Mouse (Mus musculus) hindbrain, embryonic 14.5 days (tissue): ENCODE data around the gene Ankfn1. TPM values are rescaled to one million over a fixed set of nuclear protein-coding genes. Genes with fewer than 3 reads are reported as not detected.

Experiments
- ATAC-seq: fragments of 200-750 bp; cut with Nextera tagmentation; 2 replicates; pipeline ENCODE4 v1.8.0; 2017; ENCODE audit warnings: moderate number of reproducible peaks, mild to moderate bottlenecking, moderate TSS enrichment, moderate library complexity; ENCODE audit not compliant: low FRiP score
- DNase-seq: peaks from one replicate; pipeline ENCODE4 v3.0.0-alpha.2; 2015; ENCODE audit warnings: low spot score
- H3K27ac ChIP-seq: fragments of 300-500 bp; sonication (generic); 2 replicates; pipeline ENCODE4 v1.5.1; 2014; ENCODE audit warnings: mild to moderate bottlenecking, moderate library complexity
- H3K27me3 ChIP-seq: fragments of 300-500 bp; sonication (generic); 2 replicates; pipeline ENCODE4 v1.6.1; 2014; ENCODE audit warnings: mild to moderate bottlenecking, low read length, mixed read lengths; ENCODE audit not compliant: control insufficient read depth, insufficient read depth
- H3K36me3 ChIP-seq: fragments of 300-500 bp; sonication (generic); replicated peaks from 2 replicates; pipeline ENCODE4 v1.6.1; 2014; ENCODE audit not compliant: control insufficient read depth, insufficient read depth
- H3K4me1 ChIP-seq: fragments of 300-500 bp; sonication (generic); replicated peaks from 2 replicates; pipeline ENCODE4 v1.6.1; 2014; ENCODE audit warnings: antibody characterized with exemption, low read length, mixed read lengths; ENCODE audit not compliant: control insufficient read depth, insufficient read depth
- H3K4me2 ChIP-seq: fragments of 300-500 bp; sonication (generic); replicated peaks from 2 replicates; pipeline ENCODE4 v1.6.1; 2014; ENCODE audit warnings: mild to moderate bottlenecking, moderate library complexity
- H3K4me3 ChIP-seq: fragments of 300-500 bp; sonication (generic); replicated peaks from 2 replicates; pipeline ENCODE4 v1.5.1; 2014; ENCODE audit warnings: mild to moderate bottlenecking, low read length
- H3K9ac ChIP-seq: fragments of 300-500 bp; sonication (generic); 2 replicates; pipeline ENCODE4 v1.6.1; 2014
- H3K9me3 ChIP-seq: fragments of 300-500 bp; sonication (generic); 2 replicates; pipeline ENCODE4 v1.6.1; 2016; ENCODE audit warnings: low read length; ENCODE audit not compliant: control insufficient read depth
- WGBS: fragments of 180-500 bp; shearing (Covaris S2); extraction: QIAGEN DNeasy Blood & Tissue Kit; methylation state at CpG from one replicate; pipeline ENCODE4 v1.1.7; 2014; 5-methylcytosine and 5-hydroxymethylcytosine counted together
- polyA plus RNA-seq: library from polyadenylated mRNA; unstranded; fragments of >200 nt; fragmentation: Nextera tagmentation; extraction: Ambion mirVana; gene quantifications from 2 replicates; pipeline ENCODE4 v1.2.1, GENCODE M21; 2014

The Ankfn1 gene
- polyA plus RNA-seq, 1 experiment from 2014 or later = 4.8 TPM

DNA sequence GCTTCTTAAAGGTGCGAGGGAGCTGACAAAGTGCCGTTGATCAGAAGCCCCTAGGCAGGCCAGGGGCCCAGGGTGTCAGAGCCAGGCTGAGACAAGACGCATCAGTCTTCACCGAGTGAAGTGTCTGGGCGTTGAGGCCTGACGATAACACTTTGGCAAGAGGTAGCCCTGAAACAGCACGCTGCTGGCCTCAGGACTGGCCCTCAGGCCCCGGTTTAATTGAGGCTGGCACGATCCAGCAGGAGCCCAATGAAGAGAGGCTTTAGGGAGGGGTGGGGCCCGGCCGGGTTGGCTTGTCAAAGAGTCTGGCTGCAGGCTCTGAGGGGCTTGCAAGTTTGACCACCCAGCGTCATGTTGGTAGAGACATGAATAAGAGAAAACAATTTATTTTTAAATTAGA, 437.2 kb downstream of the Ankfn1 start:
- H3K27me3 ChIP-seq = no peaks in the 10 kb centered on the region
- H3K4me1 ChIP-seq = no peaks in the 10 kb centered on the region
- H3K36me3 ChIP-seq = no peaks in the 10 kb centered on the region
- no peak for DNase-seq
- no peak overlapping the region for H3K4me2 ChIP-seq
- no peaks in the 10 kb centered on the region for H3K9me3 ChIP-seq
- no peak overlapping the region for H3K27ac ChIP-seq
- H3K9ac ChIP-seq = no peak overlapping the region
- 49% methylated on average over 12 of the region's 12 CpGs for WGBS
- no peak for ATAC-seq
- no peak overlapping the region for H3K4me3 ChIP-seq

Other genes starting within 250 kb of the Ankfn1 start
- gene Pctp, start 225.2 kb upstream of the Ankfn1 start, polyA plus RNA-seq = 0.73 and 1.6 TPM in 2 replicates